Mouse (Mus musculus): ENCODE measurements around the gene Cdca7l. TPM values are rescaled to one million over a fixed set of nuclear protein-coding genes. Genes with fewer than 3 reads are reported as not detected.

The Cdca7l gene
- total and polyA plus RNA-seq, 2 experiments from 2014 or later: 4.4 to 5.9 TPM

DNA sequence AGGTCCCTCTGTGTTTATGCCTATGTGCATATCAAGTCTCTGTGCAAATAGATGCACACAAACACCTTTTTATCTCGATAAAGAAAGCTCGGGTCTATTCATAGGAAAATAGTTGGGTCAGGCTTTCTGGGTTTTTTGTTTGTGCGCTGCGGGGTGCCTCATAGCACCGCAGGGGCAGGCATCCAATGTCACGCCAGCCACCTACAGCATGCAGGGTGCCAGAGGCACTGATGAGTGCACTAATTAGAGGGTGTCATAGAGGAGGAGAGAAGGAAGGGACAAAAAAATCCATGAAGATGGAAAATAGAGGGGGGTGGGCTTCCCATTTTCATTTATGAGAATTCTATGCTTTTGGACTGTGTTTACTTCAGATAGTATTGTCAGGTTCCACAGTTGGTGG, 17.5 kb upstream of the Cdca7l start:
- TF ChIP-seq CTCF (IDR thresholded peaks at IDR 0.05; ENCODE audit: low read depth): no peak
- Histone ChIP-seq H3K4me3 (ENCODE audit: low read length) (no peak overlapping the region), H3K36me3 (ENCODE audit: insufficient read depth, low read length) (no peaks in the 10 kb centered on the region), H3K4me1 (ENCODE audit: insufficient read depth, low read length) (no peaks in the 10 kb centered on the region), H3K9me3 (ENCODE audit: low read length) (no peaks in the 10 kb centered on the region), H3K27me3 (ENCODE audit: insufficient read depth, low read length) (no peaks in the 10 kb centered on the region), H3K9ac (replicated peaks; ENCODE audit: low read length) (no peak overlapping the region), H3K27ac (no peak overlapping the region), H3K4me2 (ENCODE audit: low read depth, low read length) (no peak overlapping the region)
- DNase-seq (ENCODE audit: low spot score) (no peak), ATAC-seq (no peak)
- 14% methylated on average over 6 of the region's 6 CpGs for WGBS

DNA sequence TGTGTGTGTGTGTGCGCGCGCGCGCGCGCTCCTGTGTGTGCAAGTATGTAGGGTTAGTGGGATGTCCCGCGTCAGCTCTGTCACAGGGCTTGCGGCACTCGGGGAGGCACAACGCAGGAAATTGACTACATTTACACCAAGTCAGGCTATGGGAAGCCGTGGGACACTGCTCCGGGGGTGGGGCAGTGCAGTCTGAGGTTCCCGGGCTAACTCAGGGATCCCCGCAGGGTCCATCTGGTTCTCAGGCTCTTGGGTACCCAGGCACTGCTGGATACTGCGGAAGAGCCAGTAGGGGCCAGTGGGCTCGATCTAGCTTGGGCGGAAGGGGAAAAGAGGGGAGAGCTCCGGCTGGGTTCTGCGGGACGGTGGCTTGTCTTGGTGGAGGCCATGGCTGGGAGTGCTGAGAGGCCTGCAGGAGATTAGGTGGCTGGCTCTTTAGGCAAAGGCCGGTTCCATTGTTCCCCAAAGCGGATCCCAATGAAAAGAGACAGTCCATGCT, 15.5 kb upstream of the Cdca7l start:
- 13% methylated on average over 24 of the region's 24 CpGs for WGBS
- Histone ChIP-seq H3K9me3 (ENCODE audit: low read length) (no peaks in the 10 kb centered on the region), H3K27ac (no peak overlapping the region), H3K4me1 (ENCODE audit: insufficient read depth, low read length) (no peaks in the 10 kb centered on the region), H3K4me3 (ENCODE audit: low read length) (0 out of 2 replicates have a peak overlapping the region, but pooled peaks have one; percentile 10), H3K4me2 (ENCODE audit: low read depth, low read length) (peak overlapping the region; percentile 49), H3K9ac (replicated peaks; ENCODE audit: low read length) (no peak overlapping the region), H3K27me3 (ENCODE audit: insufficient read depth, low read length) (no peaks in the 10 kb centered on the region), H3K36me3 (ENCODE audit: insufficient read depth, low read length) (no peaks in the 10 kb centered on the region)
- TF ChIP-seq CTCF (IDR thresholded peaks at IDR 0.05; ENCODE audit: low read depth): no peak
- ATAC-seq (no peak), DNase-seq (ENCODE audit: low spot score) (no peak)

- Histone ChIP-seq H3K4me3 (ENCODE audit: low read length) (no peak overlapping the region), H3K9ac (replicated peaks; ENCODE audit: low read length) (no peak overlapping the region), H3K27ac (no peak overlapping the region), H3K4me1 (ENCODE audit: insufficient read depth, low read length) (no peaks in the 10 kb centered on the region), H3K27me3 (ENCODE audit: insufficient read depth, low read length) (no peaks in the 10 kb centered on the region), H3K36me3 (ENCODE audit: insufficient read depth, low read length) (no peaks in the 10 kb centered on the region), H3K9me3 (ENCODE audit: low read length) (no peaks in the 10 kb centered on the region), H3K4me2 (ENCODE audit: low read depth, low read length) (no peak overlapping the region)
- DNase-seq (ENCODE audit: low spot score): no peak
- TF ChIP-seq CTCF (IDR thresholded peaks at IDR 0.05; ENCODE audit: low read depth): no peak
- no peak for ATAC-seq
- WGBS: 28% methylated on average over 7 of the region's 7 CpGs
These were observed 15.1 kb upstream of the Cdca7l start for GRCm38 (mm10) chr12:117789017-117789416.

GRCm38 (mm10) chr12:117795303-117795702, 8.8 kb upstream of the Cdca7l start:
- Histone ChIP-seq H3K9ac (replicated peaks; ENCODE audit: low read length) (no peak overlapping the region), H3K36me3 (ENCODE audit: insufficient read depth, low read length) (no peaks in the 10 kb centered on the region), H3K4me1 (ENCODE audit: insufficient read depth, low read length) (peaks cover 6% of the 10 kb centered on the region; the same call in 1 of the 2 replicates), H3K27ac (no peak overlapping the region), H3K4me2 (ENCODE audit: low read depth, low read length) (no peak overlapping the region), H3K9me3 (ENCODE audit: low read length) (no peaks in the 10 kb centered on the region), H3K4me3 (ENCODE audit: low read length) (no peak overlapping the region), H3K27me3 (ENCODE audit: insufficient read depth, low read length) (no peaks in the 10 kb centered on the region)
- WGBS: 37% methylated on average over 4 of the region's 4 CpGs
- peak; percentile 40; the same call in 1 of the 2 replicates for ATAC-seq
- DNase-seq (ENCODE audit: low spot score): peak; percentile 42
- no peak for TF ChIP-seq CTCF (IDR thresholded peaks at IDR 0.05; ENCODE audit: low read depth)

DNA sequence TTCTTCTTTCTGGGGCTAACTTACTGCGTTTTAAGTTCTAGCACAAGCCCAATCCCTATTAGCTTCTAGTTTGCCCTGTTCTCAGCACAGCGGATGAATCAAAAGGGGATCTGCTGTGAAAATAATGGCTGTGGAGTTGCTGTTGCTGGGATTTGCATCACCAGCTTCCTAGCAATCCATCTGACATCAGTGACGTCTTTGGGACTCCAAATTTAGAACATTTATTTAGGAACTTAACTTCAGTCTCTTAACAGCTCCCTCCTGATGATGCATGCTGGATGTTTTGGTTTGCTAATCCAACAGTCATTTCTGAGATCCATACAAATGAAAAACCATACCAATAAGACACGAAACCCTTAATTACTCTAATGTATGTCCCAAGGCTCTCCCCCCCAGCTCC, 1.5 kb downstream of the Cdca7l start:
- H3K9ac ChIP-seq (replicated peaks; ENCODE audit: low read length): no peak overlapping the region
- no peak for TF ChIP-seq CTCF (IDR thresholded peaks at IDR 0.05; ENCODE audit: low read depth)

DNA sequence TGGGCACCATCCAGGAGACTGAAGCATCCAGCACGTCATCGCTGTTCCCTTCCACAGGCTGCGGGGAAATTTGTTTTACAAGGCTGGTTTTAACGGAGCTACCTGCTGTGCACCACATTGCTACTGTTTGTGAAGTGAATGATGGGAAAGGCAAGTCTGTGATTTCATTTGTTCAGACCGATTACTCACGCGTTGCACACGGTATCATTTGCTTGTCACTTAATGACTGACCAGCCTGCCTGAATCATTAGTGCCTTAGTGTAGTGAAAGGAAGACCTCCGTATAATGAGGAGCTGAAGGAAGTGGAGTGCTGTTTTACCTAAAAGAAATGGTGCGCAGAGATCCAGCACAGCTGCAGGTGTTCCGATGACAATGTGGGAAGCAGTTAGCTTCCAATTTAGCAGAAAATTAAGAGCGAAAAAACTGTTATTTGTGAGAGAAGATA, 1.9 kb downstream of the Cdca7l start:
- peak overlapping the region; percentile 56 for H3K4me2 ChIP-seq (ENCODE audit: low read depth, low read length)
- 0 out of 2 replicates have a peak overlapping the region, but pooled peaks have one; percentile 24 for H3K9ac ChIP-seq (replicated peaks; ENCODE audit: low read length)
- H3K27ac ChIP-seq: 0 out of 2 replicates have a peak overlapping the region, but pooled peaks have one; percentile 7
- DNase-seq (ENCODE audit: low spot score) (peak; percentile 54), ATAC-seq (peak; percentile 38; the same call in 1 of the 2 replicates)
- 0 out of 2 replicates have a peak, but pooled peaks cover 3% of the 10 kb centered on the region for H3K27me3 ChIP-seq (ENCODE audit: insufficient read depth, low read length)
- H3K9me3 ChIP-seq (ENCODE audit: low read length): no peaks in the 10 kb centered on the region
- TF ChIP-seq CTCF (IDR thresholded peaks at IDR 0.05; ENCODE audit: low read depth): no peak
- 15% methylated on average over 12 of the region's 12 CpGs for WGBS
- H3K4me1 ChIP-seq (ENCODE audit: insufficient read depth, low read length): peaks cover 10% of the 10 kb centered on the region
- peak overlapping the region; percentile 16 for H3K4me3 ChIP-seq (ENCODE audit: low read length)
- no peaks in the 10 kb centered on the region for H3K36me3 ChIP-seq (ENCODE audit: insufficient read depth, low read length)

More for the DNA sequence above, 1.5 kb downstream of the Cdca7l start:
- Histone ChIP-seq H3K9me3 (ENCODE audit: low read length) (no peaks in the 10 kb centered on the region), H3K27me3 (ENCODE audit: insufficient read depth, low read length) (0 out of 2 replicates have a peak, but pooled peaks cover 3% of the 10 kb centered on the region), H3K4me2 (ENCODE audit: low read depth, low read length) (peak overlapping the region; percentile 56), H3K4me3 (ENCODE audit: low read length) (peak overlapping the region; percentile 16; the same call in 1 of the 2 replicates), H3K36me3 (ENCODE audit: insufficient read depth, low read length) (no peaks in the 10 kb centered on the region), H3K27ac (no peak overlapping the region), H3K4me1 (ENCODE audit: insufficient read depth, low read length) (peaks cover 10% of the 10 kb centered on the region)
- DNase-seq (ENCODE audit: low spot score): no peak
- WGBS: 68% methylated on average over 4 of the region's 4 CpGs
- ATAC-seq: no peak

GRCm38 (mm10) chr12:117806470-117806869, 2.4 kb downstream of the Cdca7l start:
- 33% methylated on average over 4 of the region's 4 CpGs for WGBS
- Histone ChIP-seq H3K4me2 (ENCODE audit: low read depth, low read length) (peak overlapping the region; percentile 56), H3K27me3 (ENCODE audit: insufficient read depth, low read length) (0 out of 2 replicates have a peak, but pooled peaks cover 3% of the 10 kb centered on the region), H3K27ac (0 out of 2 replicates have a peak overlapping the region, but pooled peaks have one; percentile 7), H3K4me3 (ENCODE audit: low read length) (0 out of 2 replicates have a peak overlapping the region, but pooled peaks have one; percentile 16), H3K9me3 (ENCODE audit: low read length) (no peaks in the 10 kb centered on the region), H3K36me3 (ENCODE audit: insufficient read depth, low read length) (no peaks in the 10 kb centered on the region), H3K9ac (replicated peaks; ENCODE audit: low read length) (0 out of 2 replicates have a peak overlapping the region, but pooled peaks have one; percentile 24), H3K4me1 (ENCODE audit: insufficient read depth, low read length) (peaks cover 10% of the 10 kb centered on the region)
- no peak for TF ChIP-seq CTCF (IDR thresholded peaks at IDR 0.05; ENCODE audit: low read depth)
- DNase-seq (ENCODE audit: low spot score): no peak
- no peak for ATAC-seq
